Mouse (Mus musculus) myocyte (in vitro differentiated cells): ENCODE data around the gene Taf15. TPM values are rescaled to one million over a fixed set of nuclear protein-coding genes. Genes with fewer than 3 reads are reported as not detected.
A peak's percentile ranks its signal among the peaks of the same experiment; 100 is the strongest.

ENCODE experiments used
- H3K27me3 ChIP-seq: one replicate; pipeline ENCODE4 v1.6.1; 2011; ENCODE audit not compliant: control insufficient read depth, insufficient read depth, insufficient read length
- H3K36me3 ChIP-seq: one replicate; pipeline ENCODE4 v1.6.1; 2011; ENCODE audit not compliant: control insufficient read depth, insufficient read depth
- H3K4me2 ChIP-seq: one replicate; pipeline ENCODE4 v1.6.1; 2011; ENCODE audit warnings: low read depth, control low read depth
- H3K4me3 ChIP-seq: one replicate; pipeline ENCODE4 v1.5.1; 2011; ENCODE audit warnings: mild to moderate bottlenecking, control low read depth, moderate library complexity
- H3K79me2 ChIP-seq: one replicate; pipeline ENCODE4 v1.6.1; 2011; ENCODE audit not compliant: control insufficient read depth, insufficient read depth
- H3ac ChIP-seq: one replicate; pipeline ENCODE4 v1.6.1; 2011; ENCODE audit not compliant: control insufficient read depth, insufficient read length
- CEBPB ChIP-seq: IDR thresholded peaks from 2 replicates; pipeline ENCODE4 v1.6.1; 2011; ENCODE audit warnings: mild to moderate bottlenecking, moderate library complexity; ENCODE audit not compliant: poor library complexity, insufficient read depth, severe bottlenecking
- E2F4 ChIP-seq: IDR thresholded peaks from one replicate; pipeline ENCODE4 v1.6.1; 2011; ENCODE audit warnings: mild to moderate bottlenecking, control low read depth, moderate library complexity; ENCODE audit not compliant: insufficient read depth
- MAX ChIP-seq: IDR thresholded peaks from one replicate; pipeline ENCODE4 v1.6.1; 2011; ENCODE audit warnings: low read depth, mild to moderate bottlenecking, control low read depth
- MYOD1 ChIP-seq, 3 experiments: IDR thresholded peaks; one replicate each; pipeline ENCODE4 v1.6.1; 2011; ENCODE audit warnings: control low read depth in 2 of 3, low read depth in 2 of 3, mild to moderate bottlenecking in 2 of 3, moderate library complexity in 1 of 3; ENCODE audit not compliant: insufficient read length in 2 of 3, control insufficient read depth in 1 of 3
- MYOG ChIP-seq, 3 experiments: IDR thresholded peaks; one replicate each; pipeline ENCODE4 v1.6.1; 2011; ENCODE audit warnings: control low read depth in 2 of 3, low read depth in 2 of 3, mild to moderate bottlenecking in 2 of 3; ENCODE audit not compliant: insufficient read length in 2 of 3, control insufficient read depth in 1 of 3, insufficient read depth in 1 of 3
- POLR2A ChIP-seq: IDR thresholded peaks from one replicate; pipeline ENCODE4 v1.6.1; 2011; ENCODE audit warnings: low read depth, mild to moderate bottlenecking, control low read depth, moderate library complexity; ENCODE audit not compliant: insufficient read length
- POLR2AphosphoS2 ChIP-seq: IDR thresholded peaks from one replicate; pipeline ENCODE4 v1.6.1; 2011; ENCODE audit warnings: low read depth, control low read depth; ENCODE audit not compliant: insufficient read length
- REST ChIP-seq: IDR thresholded peaks from one replicate; pipeline ENCODE4 v1.6.1; 2011; ENCODE audit warnings: mild to moderate bottlenecking, control low read depth, moderate library complexity; ENCODE audit not compliant: insufficient read depth, insufficient read length
- SRF ChIP-seq: IDR thresholded peaks from one replicate; pipeline ENCODE4 v1.6.1; 2011; ENCODE audit warnings: low read depth; ENCODE audit not compliant: control insufficient read depth, insufficient read length
- TCF12 ChIP-seq: IDR thresholded peaks from one replicate; pipeline ENCODE4 v1.6.1; 2011; ENCODE audit warnings: mild to moderate bottlenecking, control low read depth; ENCODE audit not compliant: poor library complexity, insufficient read depth, severe bottlenecking
- TCF3 ChIP-seq: IDR thresholded peaks from one replicate; pipeline ENCODE4 v1.6.1; 2011; ENCODE audit warnings: low read depth, control low read depth; ENCODE audit not compliant: insufficient read length
- USF1 ChIP-seq: IDR thresholded peaks from one replicate; pipeline ENCODE4 v1.6.1; 2011; ENCODE audit warnings: low read depth, mild to moderate bottlenecking, control low read depth, moderate library complexity
- polyA plus RNA-seq: library from polyadenylated mRNA; unstranded; fragments of >200 nt; fragmentation: generic; extraction: Trizol; gene quantifications from one replicate; pipeline ENCODE4 v1.2.1, GENCODE M21; 2012; ENCODE audit warnings: missing spikeins

The Taf15 gene
- polyA plus RNA-seq, 1 experiment: 74.2 TPM

- Histone ChIP-seq H3K4me2 (no peak within 1 kb of the TSS), H3ac (no peak within 1 kb of the TSS), H3K4me3 (no peak within 1 kb of the TSS), H3K27me3 (no peaks in the 10 kb centered on the region), H3K36me3 (no peaks in the 10 kb centered on the region), H3K79me2 (no peaks in the 10 kb centered on the region)
- TF ChIP-seq REST: no peak
These were observed 49.2 kb downstream of the Taf15 start, which contains the start of gene Heatr9 for GRCm38 (mm10) chr11:83522075-83522474. TSS of gene Heatr9 (minus strand) at chr11:83522175.

GRCm38 (mm10) chr11:83529024-83529423, 56.1 kb downstream of the Taf15 start:
- no peaks in the 10 kb centered on the region for H3K27me3 ChIP-seq
- H3K4me2 ChIP-seq: no peak overlapping the region
- no peak for TF ChIP-seq TCF12
- no peak for TF ChIP-seq MYOD1 (IDR thresholded peaks at IDR 0.05; ENCODE audit: control insufficient read depth in 1 of 3, insufficient read length in 2 of 3, low read depth in 2 of 3)
- no peak for TF ChIP-seq SRF
- no peak for TF ChIP-seq USF1
- TF ChIP-seq CEBPB: no peak
- no peak for TF ChIP-seq REST
- TF ChIP-seq MAX: no peak
- TF ChIP-seq POLR2AphosphoS2: no peak
- no peak for TF ChIP-seq POLR2A
- H3ac ChIP-seq: no peak overlapping the region
- H3K79me2 ChIP-seq: no peaks in the 10 kb centered on the region
- no peak overlapping the region for H3K4me3 ChIP-seq
- no peaks in the 10 kb centered on the region for H3K36me3 ChIP-seq

- Histone ChIP-seq H3K36me3 (no peaks in the 10 kb centered on the region), H3K27me3 (no peaks in the 10 kb centered on the region)
- TF ChIP-seq POLR2A (no peak), USF1 (no peak), CEBPB (no peak), TCF3 (no peak), E2F4 (no peak), REST (no peak), MYOG (IDR thresholded peaks at IDR 0.05; ENCODE audit: control insufficient read depth in 1 of 3, insufficient read depth in 1 of 3, insufficient read length in 2 of 3, low read depth in 2 of 3) (no peak), TCF12 (no peak), SRF (no peak)
These were observed 57.5 kb downstream of the Taf15 start, which contains the start of gene Ccl5 for GRCm38 (mm10) chr11:83530360-83530759. TSS of gene Ccl5 (minus strand) at chr11:83530518.

GRCm38 (mm10) chr11:83533192-83533591, 60.3 kb downstream of the Taf15 start:
- Histone ChIP-seq H3K36me3 (no peaks in the 10 kb centered on the region), H3K4me3 (no peak overlapping the region), H3ac (no peak overlapping the region), H3K79me2 (no peaks in the 10 kb centered on the region), H3K4me2 (no peak overlapping the region), H3K27me3 (no peaks in the 10 kb centered on the region)
- TF ChIP-seq TCF12: no peak
- no peak for TF ChIP-seq USF1
- TF ChIP-seq MYOD1 (IDR thresholded peaks at IDR 0.05; ENCODE audit: control insufficient read depth in 1 of 3, insufficient read length in 2 of 3, low read depth in 2 of 3): no peak
- no peak for TF ChIP-seq REST
- no peak for TF ChIP-seq TCF3
- TF ChIP-seq MYOG (IDR thresholded peaks at IDR 0.05; ENCODE audit: control insufficient read depth in 1 of 3, insufficient read depth in 1 of 3, insufficient read length in 2 of 3, low read depth in 2 of 3): no peak
- no peak for TF ChIP-seq POLR2AphosphoS2
- TF ChIP-seq SRF: no peak
- no peak for TF ChIP-seq POLR2A
- TF ChIP-seq CEBPB: no peak
- TF ChIP-seq MAX: no peak
- TF ChIP-seq E2F4: no peak

More at GRCm38 (mm10) chr11:83530360-83530759, 57.5 kb downstream of the Taf15 start, which contains the start of gene Ccl5:
- Histone ChIP-seq H3K4me2 (no peak within 1 kb of the TSS), H3ac (no peak within 1 kb of the TSS), H3K4me3 (no peak within 1 kb of the TSS), H3K79me2 (no peaks in the 10 kb centered on the region)

GRCm38 (mm10) chr11:83534143-83534542, 61.3 kb downstream of the Taf15 start:
- TF ChIP-seq MAX (no peak), TCF12 (no peak), POLR2AphosphoS2 (no peak), POLR2A (no peak), MYOG (IDR thresholded peaks at IDR 0.05; ENCODE audit: control insufficient read depth in 1 of 3, insufficient read depth in 1 of 3, insufficient read length in 2 of 3, low read depth in 2 of 3) (no peak), E2F4 (no peak), SRF (no peak), TCF3 (no peak), REST (no peak), MYOD1 (IDR thresholded peaks at IDR 0.05; ENCODE audit: control insufficient read depth in 1 of 3, insufficient read length in 2 of 3, low read depth in 2 of 3) (no peak), CEBPB (no peak), USF1 (no peak)
- Histone ChIP-seq H3K4me3 (no peak overlapping the region), H3K36me3 (no peaks in the 10 kb centered on the region), H3K79me2 (no peaks in the 10 kb centered on the region), H3K27me3 (no peaks in the 10 kb centered on the region), H3K4me2 (peak overlapping the region; percentile 81), H3ac (no peak overlapping the region)
